Mouse (Mus musculus): ENCODE results near the gene Thap12. TPM values are rescaled to one million over a fixed set of nuclear protein-coding genes. Genes with fewer than 3 reads are reported as not detected.
A peak's percentile ranks its signal among the peaks of the same experiment; 100 is the strongest.

Gene Thap12
- polyA plus RNA-seq, 1 experiment from 2014 or later: 87.3 TPM

DNA sequence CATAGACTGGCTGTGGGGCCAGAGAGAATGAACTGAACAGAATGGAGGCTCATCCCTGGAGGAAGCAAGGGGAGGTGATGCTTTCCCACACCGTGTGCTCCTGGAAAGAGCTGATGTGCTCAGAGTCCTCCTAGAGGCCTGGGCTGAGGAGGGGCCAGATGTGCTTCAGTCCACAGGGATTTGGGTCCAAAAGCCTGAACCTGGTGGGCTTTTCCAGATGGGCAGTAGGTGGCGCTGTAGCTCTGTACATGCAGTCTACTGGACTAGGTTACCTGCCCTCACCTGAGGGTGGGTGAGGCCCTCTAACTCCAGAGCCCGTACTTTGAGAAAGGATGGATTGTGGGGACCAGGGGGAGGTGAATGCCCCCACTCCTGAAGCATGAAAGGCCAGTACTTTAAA lies 40.4 kb downstream of the Thap12 start:
- DNase-seq (ENCODE audit: low spot score) (peak; percentile 82), ATAC-seq (replicated peaks; ENCODE audit: insufficient number of reproducible peaks, low FRiP score, low TSS enrichment, low read depth) (no peak)
- H3K27me3 ChIP-seq (ENCODE audit: control insufficient read depth, insufficient read depth, low read length): no peaks in the 10 kb centered on the region
- H3K27ac ChIP-seq (replicated peaks; ENCODE audit: low read depth, low read length): no peak overlapping the region
- H3K9me3 ChIP-seq (replicated peaks; ENCODE audit: control insufficient read depth, low read length): no peaks in the 10 kb centered on the region
- no peak overlapping the region for H3K9ac ChIP-seq (replicated peaks; ENCODE audit: low read length)
- 3% methylated on average over 3 of the region's 3 CpGs for WGBS
- H3K36me3 ChIP-seq (replicated peaks; ENCODE audit: control insufficient read depth, insufficient read depth, low read depth, low read length): no peaks in the 10 kb centered on the region
- peaks cover 3% of the 10 kb centered on the region for H3K4me1 ChIP-seq (ENCODE audit: control insufficient read depth, insufficient read depth, low read length)
- H3K4me3 ChIP-seq (ENCODE audit: low read depth, low read length): no peak overlapping the region
- H3K4me2 ChIP-seq (ENCODE audit: low read depth, low read length): no peak overlapping the region

DNA sequence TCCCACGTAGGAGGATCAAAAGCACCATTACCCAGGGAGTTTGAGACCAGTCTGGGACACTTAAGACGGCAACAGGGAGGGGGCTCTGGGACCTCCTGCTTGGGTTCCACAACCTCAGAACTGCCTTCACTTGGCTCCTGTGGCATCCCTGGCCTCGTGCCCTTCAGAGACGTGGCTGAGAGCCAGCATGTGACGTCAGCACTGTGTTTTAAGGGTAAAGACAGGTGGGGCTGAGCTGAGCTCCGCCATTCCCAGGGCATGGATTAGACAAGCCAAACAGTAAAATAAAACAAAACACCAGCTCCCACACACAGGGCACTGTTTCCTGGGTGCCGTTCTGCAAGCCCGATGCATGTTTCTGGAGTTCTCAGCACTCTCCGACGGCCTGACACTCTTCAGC lies 47.5 kb downstream of the Thap12 start:
- Histone ChIP-seq H3K36me3 (replicated peaks; ENCODE audit: control insufficient read depth, insufficient read depth, low read depth, low read length) (no peaks in the 10 kb centered on the region), H3K27ac (replicated peaks; ENCODE audit: low read depth, low read length) (no peak overlapping the region), H3K4me3 (ENCODE audit: low read depth, low read length) (no peak overlapping the region), H3K9me3 (replicated peaks; ENCODE audit: control insufficient read depth, low read length) (no peaks in the 10 kb centered on the region), H3K4me2 (ENCODE audit: low read depth, low read length) (no peak overlapping the region), H3K27me3 (ENCODE audit: control insufficient read depth, insufficient read depth, low read length) (no peaks in the 10 kb centered on the region), H3K4me1 (ENCODE audit: control insufficient read depth, insufficient read depth, low read length) (peaks cover 4% of the 10 kb centered on the region; the same call in 1 of the 2 replicates), H3K9ac (replicated peaks; ENCODE audit: low read length) (no peak overlapping the region)
- DNase-seq (ENCODE audit: low spot score): no peak
- no peak for ATAC-seq (replicated peaks; ENCODE audit: insufficient number of reproducible peaks, low FRiP score, low TSS enrichment, low read depth)
- WGBS: 74% methylated on average over 10 of the region's 10 CpGs

DNA sequence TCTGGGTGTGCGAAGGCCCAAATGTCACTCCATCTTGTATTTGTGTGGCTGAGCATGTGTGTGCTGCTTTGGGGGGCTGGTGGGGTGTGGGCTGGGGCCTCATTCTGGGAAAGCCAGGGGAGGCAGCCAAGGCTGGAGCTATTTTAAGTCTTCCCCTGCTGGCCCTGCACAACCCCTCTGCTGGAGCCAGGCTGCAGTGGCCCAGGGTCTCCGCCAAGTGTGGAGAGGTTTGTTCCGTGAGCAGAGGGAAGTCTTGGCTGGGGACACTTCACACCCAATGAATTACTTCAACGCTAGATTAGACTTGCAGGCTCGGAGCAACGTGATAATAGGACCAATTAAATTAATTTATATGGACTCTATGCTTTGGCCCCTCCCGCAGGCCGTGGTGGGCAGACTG lies 49.8 kb downstream of the Thap12 start:
- 87% methylated on average over 8 of the region's 8 CpGs for WGBS
- Histone ChIP-seq H3K4me3 (ENCODE audit: low read depth, low read length) (no peak overlapping the region), H3K4me1 (ENCODE audit: control insufficient read depth, insufficient read depth, low read length) (peaks cover 4% of the 10 kb centered on the region; the same call in 1 of the 2 replicates), H3K4me2 (ENCODE audit: low read depth, low read length) (no peak overlapping the region), H3K9me3 (replicated peaks; ENCODE audit: control insufficient read depth, low read length) (no peaks in the 10 kb centered on the region), H3K9ac (replicated peaks; ENCODE audit: low read length) (no peak overlapping the region), H3K36me3 (replicated peaks; ENCODE audit: control insufficient read depth, insufficient read depth, low read depth, low read length) (no peaks in the 10 kb centered on the region), H3K27me3 (ENCODE audit: control insufficient read depth, insufficient read depth, low read length) (no peaks in the 10 kb centered on the region), H3K27ac (replicated peaks; ENCODE audit: low read depth, low read length) (no peak overlapping the region)
- ATAC-seq (replicated peaks; ENCODE audit: insufficient number of reproducible peaks, low FRiP score, low TSS enrichment, low read depth) (no peak), DNase-seq (ENCODE audit: low spot score) (no peak)

DNA sequence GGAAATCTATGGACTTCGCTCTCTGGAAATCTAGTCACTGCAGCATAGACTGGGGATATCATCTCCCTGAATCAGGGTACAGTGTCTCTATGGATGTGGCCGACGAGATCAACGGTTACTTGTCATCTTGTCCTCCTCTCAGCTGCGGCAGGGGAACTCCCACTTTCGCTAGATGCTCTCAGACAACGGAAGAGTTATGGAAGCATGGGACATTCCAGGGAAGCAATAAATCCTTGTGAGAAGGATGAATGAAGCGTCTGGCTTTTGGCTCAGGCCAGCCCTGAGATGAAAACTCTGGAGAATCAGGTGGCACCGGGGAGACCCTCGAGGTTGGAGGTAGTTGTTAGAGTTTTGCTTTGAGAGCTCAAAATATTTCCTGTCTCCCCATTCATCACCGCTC lies 53.1 kb downstream of the Thap12 start:
- Histone ChIP-seq H3K4me2 (ENCODE audit: low read depth, low read length) (no peak overlapping the region), H3K9ac (replicated peaks; ENCODE audit: low read length) (no peak overlapping the region), H3K4me3 (ENCODE audit: low read depth, low read length) (no peak overlapping the region), H3K9me3 (replicated peaks; ENCODE audit: control insufficient read depth, low read length) (no peaks in the 10 kb centered on the region), H3K36me3 (replicated peaks; ENCODE audit: control insufficient read depth, insufficient read depth, low read depth, low read length) (no peaks in the 10 kb centered on the region), H3K27ac (replicated peaks; ENCODE audit: low read depth, low read length) (no peak overlapping the region), H3K27me3 (ENCODE audit: control insufficient read depth, insufficient read depth, low read length) (no peaks in the 10 kb centered on the region), H3K4me1 (ENCODE audit: control insufficient read depth, insufficient read depth, low read length) (peaks cover 4% of the 10 kb centered on the region; the same call in 1 of the 2 replicates)
- WGBS: 86% methylated on average over 11 of the region's 11 CpGs
- DNase-seq (ENCODE audit: low spot score): no peak
- ATAC-seq (replicated peaks; ENCODE audit: insufficient number of reproducible peaks, low FRiP score, low TSS enrichment, low read depth): no peak

DNA sequence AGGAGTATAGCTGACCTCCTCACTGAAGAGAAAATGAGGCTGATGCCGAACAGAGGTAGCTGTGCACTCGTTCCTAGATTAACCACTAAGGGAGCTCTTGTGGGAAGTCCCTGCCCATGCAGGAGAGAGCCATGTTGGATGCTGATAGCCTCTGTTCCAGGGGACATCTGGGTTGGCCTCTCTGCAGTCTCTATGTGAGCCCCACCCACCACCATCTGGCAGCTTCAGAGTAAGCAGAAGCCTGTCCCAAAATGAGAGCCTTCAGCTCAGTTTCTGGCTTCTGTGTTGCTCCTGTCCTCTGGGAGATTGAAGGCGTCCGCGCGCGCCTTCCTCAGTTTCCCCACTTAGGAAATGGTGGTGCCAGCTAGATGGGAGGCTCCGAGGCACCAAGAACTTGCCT lies 53.7 kb downstream of the Thap12 start:
- Histone ChIP-seq H3K36me3 (replicated peaks; ENCODE audit: control insufficient read depth, insufficient read depth, low read depth, low read length) (no peaks in the 10 kb centered on the region), H3K9ac (replicated peaks; ENCODE audit: low read length) (no peak overlapping the region), H3K4me2 (ENCODE audit: low read depth, low read length) (no peak overlapping the region), H3K4me1 (ENCODE audit: control insufficient read depth, insufficient read depth, low read length) (peaks cover 4% of the 10 kb centered on the region; the same call in 1 of the 2 replicates), H3K4me3 (ENCODE audit: low read depth, low read length) (no peak overlapping the region), H3K27me3 (ENCODE audit: control insufficient read depth, insufficient read depth, low read length) (no peaks in the 10 kb centered on the region), H3K27ac (replicated peaks; ENCODE audit: low read depth, low read length) (no peak overlapping the region), H3K9me3 (replicated peaks; ENCODE audit: control insufficient read depth, low read length) (no peaks in the 10 kb centered on the region)
- ATAC-seq (replicated peaks; ENCODE audit: insufficient number of reproducible peaks, low FRiP score, low TSS enrichment, low read depth) (no peak), DNase-seq (ENCODE audit: low spot score) (no peak)
- 76% methylated on average over 8 of the region's 8 CpGs for WGBS

DNA sequence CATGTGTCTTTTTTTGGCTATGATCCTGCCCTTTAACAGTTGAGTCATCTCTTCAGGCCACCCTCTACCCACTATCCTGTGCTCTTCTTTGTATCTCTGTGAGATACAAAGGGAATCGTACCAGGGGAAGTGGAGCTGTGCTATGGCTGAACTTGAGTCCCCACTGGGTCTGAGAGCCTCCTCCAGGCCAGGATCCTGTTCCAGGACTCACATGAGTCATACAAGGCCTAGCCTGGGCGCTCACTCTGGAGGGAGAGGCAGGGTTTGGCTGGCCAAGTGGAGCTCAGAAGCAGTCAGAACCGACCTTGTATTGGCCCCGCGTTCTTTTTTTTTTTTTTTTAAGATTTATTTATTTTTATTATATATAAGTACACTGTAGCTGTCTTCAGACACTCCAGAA lies 57.2 kb downstream of the Thap12 start:
- no peaks in the 10 kb centered on the region for H3K36me3 ChIP-seq (replicated peaks; ENCODE audit: control insufficient read depth, insufficient read depth, low read depth, low read length)
- no peak overlapping the region for H3K4me2 ChIP-seq (ENCODE audit: low read depth, low read length)
- H3K27me3 ChIP-seq (ENCODE audit: control insufficient read depth, insufficient read depth, low read length): no peaks in the 10 kb centered on the region
- no peaks in the 10 kb centered on the region for H3K9me3 ChIP-seq (replicated peaks; ENCODE audit: control insufficient read depth, low read length)
- H3K4me3 ChIP-seq (ENCODE audit: low read depth, low read length): no peak overlapping the region
- no peak overlapping the region for H3K27ac ChIP-seq (replicated peaks; ENCODE audit: low read depth, low read length)
- 83% methylated on average over 5 of the region's 5 CpGs for WGBS
- ATAC-seq (replicated peaks; ENCODE audit: insufficient number of reproducible peaks, low FRiP score, low TSS enrichment, low read depth): no peak
- H3K9ac ChIP-seq (replicated peaks; ENCODE audit: low read length): no peak overlapping the region
- H3K4me1 ChIP-seq (ENCODE audit: control insufficient read depth, insufficient read depth, low read length): no peaks in the 10 kb centered on the region
- no peak for DNase-seq (ENCODE audit: low spot score)

DNA sequence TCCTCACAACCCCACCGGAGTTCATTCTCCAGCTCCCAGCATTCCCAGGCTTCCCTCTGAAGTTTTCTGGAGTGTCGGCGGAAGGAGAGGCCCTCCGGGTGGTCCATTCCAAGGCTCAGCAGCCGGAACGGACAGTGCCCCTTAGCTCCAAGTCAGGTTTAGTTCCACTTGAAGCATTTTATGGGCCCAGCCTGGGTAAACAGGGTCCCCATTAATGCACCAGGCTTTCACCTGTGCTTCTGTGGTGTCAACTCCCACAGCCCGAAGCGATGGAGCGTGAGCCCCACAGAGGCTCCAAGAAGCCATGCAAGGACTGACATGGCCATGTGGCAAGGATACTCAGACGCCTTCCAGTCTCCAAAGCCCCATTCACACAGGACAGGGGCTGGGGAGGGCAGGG lies 61.0 kb downstream of the Thap12 start:
- H3K27me3 ChIP-seq (ENCODE audit: control insufficient read depth, insufficient read depth, low read length): no peaks in the 10 kb centered on the region
- DNase-seq (ENCODE audit: low spot score): no peak
- no peaks in the 10 kb centered on the region for H3K36me3 ChIP-seq (replicated peaks; ENCODE audit: control insufficient read depth, insufficient read depth, low read depth, low read length)
- no peak overlapping the region for H3K9ac ChIP-seq (replicated peaks; ENCODE audit: low read length)
- H3K4me1 ChIP-seq (ENCODE audit: control insufficient read depth, insufficient read depth, low read length): no peaks in the 10 kb centered on the region
- no peak overlapping the region for H3K27ac ChIP-seq (replicated peaks; ENCODE audit: low read depth, low read length)
- no peaks in the 10 kb centered on the region for H3K9me3 ChIP-seq (replicated peaks; ENCODE audit: control insufficient read depth, low read length)
- H3K4me3 ChIP-seq (ENCODE audit: low read depth, low read length): no peak overlapping the region
- no peak overlapping the region for H3K4me2 ChIP-seq (ENCODE audit: low read depth, low read length)
- no peak for ATAC-seq (replicated peaks; ENCODE audit: insufficient number of reproducible peaks, low FRiP score, low TSS enrichment, low read depth)
- WGBS: 84% methylated on average over 10 of the region's 10 CpGs

DNA sequence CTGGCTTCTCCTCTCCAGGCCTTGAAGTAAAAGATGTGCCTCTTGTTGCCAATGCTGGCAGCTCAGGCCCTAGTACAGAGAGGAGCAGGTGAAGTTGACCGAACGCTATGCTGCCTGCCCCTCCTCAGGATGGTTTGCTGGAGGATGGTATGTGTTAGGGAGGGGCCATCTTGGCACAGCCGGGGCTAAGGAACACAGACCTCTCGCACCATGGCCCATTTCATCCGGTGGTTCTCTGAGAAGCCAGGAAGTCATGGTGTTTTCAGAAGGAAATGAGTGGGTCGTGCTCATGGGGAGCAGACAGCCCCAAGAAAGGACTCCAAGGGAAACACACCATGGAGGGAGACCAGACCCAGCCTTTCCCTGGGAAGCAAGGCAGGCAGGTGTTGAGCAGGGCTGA lies 64.4 kb downstream of the Thap12 start:
- Histone ChIP-seq H3K4me3 (ENCODE audit: low read depth, low read length) (no peak overlapping the region), H3K27me3 (ENCODE audit: control insufficient read depth, insufficient read depth, low read length) (no peaks in the 10 kb centered on the region), H3K9me3 (replicated peaks; ENCODE audit: control insufficient read depth, low read length) (no peaks in the 10 kb centered on the region), H3K36me3 (replicated peaks; ENCODE audit: control insufficient read depth, insufficient read depth, low read depth, low read length) (no peaks in the 10 kb centered on the region), H3K9ac (replicated peaks; ENCODE audit: low read length) (no peak overlapping the region), H3K27ac (replicated peaks; ENCODE audit: low read depth, low read length) (no peak overlapping the region), H3K4me2 (ENCODE audit: low read depth, low read length) (no peak overlapping the region), H3K4me1 (ENCODE audit: control insufficient read depth, insufficient read depth, low read length) (no peaks in the 10 kb centered on the region; the same call in 1 of the 2 replicates)
- ATAC-seq (replicated peaks; ENCODE audit: insufficient number of reproducible peaks, low FRiP score, low TSS enrichment, low read depth) (no peak), DNase-seq (ENCODE audit: low spot score) (no peak)
- 69% methylated on average over 6 of the region's 6 CpGs for WGBS

Data from embryonic facial prominence, embryonic 11.5 days (tissue).